Mouse (Mus musculus) heart, postnatal 0 days (tissue): ENCODE results near the gene Med19.

Experiments
- CTCF ChIP-seq: IDR thresholded peaks from 2 replicates; pipeline ENCODE4 v1.5.1; 2016; ENCODE audit warnings: antibody characterized with exemption, control low read depth, low read depth
- EP300 ChIP-seq: IDR thresholded peaks from 2 replicates; pipeline ENCODE4 v1.6.1; 2016; ENCODE audit warnings: antibody characterized with exemption, low read depth

DNA sequence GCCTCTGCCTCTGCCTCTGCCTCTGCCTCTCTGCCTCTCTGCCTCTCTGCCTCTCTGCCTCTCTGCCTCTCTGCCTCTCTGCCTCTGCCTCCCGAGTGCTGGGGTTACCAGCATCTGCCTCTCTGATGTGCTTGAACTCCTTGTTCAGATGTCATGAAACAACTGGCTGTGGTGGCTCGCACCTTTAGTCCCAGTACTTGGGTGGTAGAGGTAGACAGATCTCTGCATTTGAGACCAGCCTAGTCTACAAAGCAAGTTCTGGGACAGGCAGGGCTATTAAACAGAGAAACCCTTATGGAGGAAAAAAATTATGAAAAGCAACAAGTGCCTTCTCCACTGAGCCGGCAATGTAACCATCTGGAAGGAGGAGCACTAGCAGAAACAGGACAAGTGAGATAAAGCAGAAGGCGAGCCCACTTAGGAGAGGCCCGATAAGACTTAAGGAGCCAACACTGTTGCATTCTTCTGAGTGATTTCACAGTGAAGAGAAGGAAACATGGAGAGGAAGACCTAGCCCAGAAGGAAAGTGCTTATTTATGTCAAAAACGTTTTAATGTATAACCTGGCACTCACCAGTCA, 4.5 kb downstream of the Med19 start:
- TF ChIP-seq CTCF (no peak), EP300 (no peak)
